Mouse (Mus musculus) embryo, embryonic 10.5 days (tissue): ENCODE measurements around the gene Runx2.

Source experiments
- DNase-seq: peaks from one replicate; pipeline ENCODE4 v3.0.0-alpha.2; 2015; ENCODE audit warnings: low spot score

Gene Runx2

DNA sequence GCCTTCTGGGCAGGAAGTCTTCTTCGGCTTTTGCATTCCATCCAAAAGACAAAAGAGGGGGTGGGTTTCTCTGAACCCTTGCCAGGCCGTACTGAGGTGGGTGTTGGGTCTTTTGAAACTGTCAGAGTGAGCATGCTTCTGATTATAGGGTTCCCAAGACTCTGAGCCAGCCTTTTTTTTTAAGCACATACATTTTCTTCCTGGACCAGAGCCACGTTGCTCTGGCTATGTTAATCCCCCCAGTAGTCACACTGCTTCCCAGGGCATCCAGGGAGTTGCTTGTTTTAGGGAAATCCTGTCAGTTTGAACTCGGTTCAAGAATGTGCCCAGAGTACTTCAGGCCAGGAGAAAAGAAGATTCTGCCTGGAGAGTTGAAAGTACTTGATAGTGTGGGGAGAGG lies 286.0 kb downstream of the Runx2 start:
- DNase-seq, result no peak

DNA sequence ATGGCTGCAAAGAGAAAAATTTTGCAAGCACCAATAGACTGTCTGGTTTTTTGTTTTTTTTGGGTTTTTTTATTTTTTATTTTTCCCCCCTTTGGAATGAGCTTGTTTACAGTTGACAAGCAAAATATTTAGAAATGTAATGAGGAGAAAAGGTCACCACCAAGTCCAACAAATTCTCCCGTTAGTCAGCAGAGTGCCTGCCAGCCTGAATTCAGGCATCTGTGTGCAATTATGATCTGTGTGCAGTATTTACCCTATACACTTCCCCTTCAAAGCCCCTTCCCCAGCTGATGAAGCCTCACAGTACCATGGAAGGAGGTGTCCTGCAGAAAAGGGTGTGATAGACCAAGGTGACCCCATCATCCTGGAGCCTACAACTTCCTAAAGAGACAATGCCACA lies 290.5 kb downstream of the Runx2 start:
- no peak for DNase-seq

DNA sequence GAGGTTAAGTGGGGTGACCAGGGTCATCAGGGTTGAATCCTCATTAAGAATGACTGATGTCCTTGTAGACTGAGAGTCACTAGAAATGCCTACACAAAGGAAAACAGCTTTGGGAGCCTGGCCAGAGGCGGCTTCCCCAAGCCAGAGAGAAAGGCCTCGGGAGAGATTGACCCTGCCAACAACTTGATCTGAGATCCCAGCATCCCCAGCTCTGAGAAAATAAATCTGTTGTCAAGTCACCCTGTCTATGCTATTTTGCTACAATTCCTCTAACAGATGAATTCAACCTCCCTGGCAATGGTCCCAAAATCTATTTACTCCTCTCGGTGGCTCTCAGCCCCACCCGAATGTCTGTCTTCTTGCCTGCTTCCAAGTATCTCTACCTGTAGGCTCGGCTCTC lies 291.7 kb downstream of the Runx2 start:
- peak; percentile 37 for DNase-seq

DNA sequence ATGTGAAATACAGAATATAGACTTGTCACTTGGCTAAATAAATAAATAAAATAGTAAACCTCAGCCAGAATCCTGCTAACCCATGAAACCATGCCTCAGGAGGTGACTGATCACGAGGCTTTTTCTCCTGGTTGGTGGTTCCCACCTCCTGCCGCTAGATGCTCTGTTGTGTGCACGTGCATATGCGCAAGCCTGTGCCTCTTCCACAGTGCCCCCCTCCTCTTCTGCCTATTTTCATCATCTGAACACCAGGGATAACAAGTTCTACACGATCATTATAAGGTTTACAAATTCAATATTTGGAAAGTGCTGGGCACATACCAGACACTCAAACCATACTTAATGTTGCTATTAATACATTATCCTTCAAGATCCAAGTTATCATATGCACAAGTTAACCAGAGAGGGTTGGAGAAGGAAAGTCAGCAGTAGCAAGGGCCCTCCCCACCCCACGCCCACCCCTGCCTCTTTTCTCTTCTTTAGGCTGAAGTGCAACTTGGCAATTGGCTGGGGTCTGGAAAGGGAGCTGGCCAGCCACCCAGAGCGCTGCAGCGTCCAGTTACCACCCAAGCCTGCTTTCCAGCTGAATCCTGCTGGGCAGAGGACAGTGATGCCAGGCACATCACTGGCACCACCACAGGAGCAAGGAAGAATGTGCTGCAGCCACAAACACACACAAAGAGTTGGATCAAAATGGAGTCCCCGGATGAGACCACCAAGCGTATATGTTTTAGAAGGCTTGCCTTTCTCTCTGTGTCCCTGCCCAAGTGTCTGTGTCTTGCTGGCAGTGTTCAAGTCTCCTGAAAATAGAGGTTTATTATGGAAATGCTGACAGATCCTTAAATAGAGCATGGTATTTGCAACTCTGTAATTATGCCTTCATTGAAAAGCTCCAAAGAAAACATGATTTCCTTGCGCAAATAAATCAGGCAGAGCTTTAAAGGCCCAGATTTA lies 294.2 kb downstream of the Runx2 start:
- no peak for DNase-seq

DNA sequence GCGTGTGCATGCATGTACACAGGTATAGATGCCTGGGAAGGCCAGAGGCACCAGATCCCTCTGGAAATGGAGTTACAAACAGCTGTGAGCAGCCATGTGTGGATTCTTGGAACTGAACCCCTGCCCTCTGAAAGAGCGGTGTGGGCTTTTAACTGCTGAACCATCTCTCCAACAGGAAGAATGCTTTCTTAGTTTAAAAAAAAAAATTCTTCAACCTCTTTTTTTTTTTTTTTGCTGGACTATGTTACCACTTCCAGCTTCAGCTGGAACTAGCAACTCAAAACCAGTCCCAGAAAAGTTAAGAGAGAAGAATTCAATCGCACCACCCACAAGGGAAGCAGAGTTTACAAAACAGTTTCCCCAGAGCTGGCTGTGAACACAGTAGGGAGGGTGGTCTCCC lies 295.2 kb downstream of the Runx2 start:
- no peak for DNase-seq

DNA sequence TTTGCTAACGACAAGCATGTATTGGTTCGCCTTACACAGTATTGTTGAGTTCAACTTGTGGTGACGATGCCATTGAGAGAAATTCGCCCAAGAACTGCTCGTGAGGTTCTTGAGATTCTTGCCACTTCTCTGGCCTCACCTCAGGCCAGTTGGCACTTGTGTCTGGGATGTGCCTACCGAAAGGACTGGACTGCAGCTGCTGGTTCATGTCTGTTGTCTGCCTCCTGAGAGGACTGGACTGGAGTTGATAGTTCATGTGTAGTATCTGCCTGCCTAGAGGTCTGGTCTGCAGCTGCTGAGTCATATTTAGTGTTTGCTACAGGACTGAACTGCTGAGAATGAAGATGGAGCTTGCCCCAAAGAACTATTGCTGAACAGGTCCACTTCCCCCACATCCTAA lies 296.4 kb downstream of the Runx2 start:
- no peak for DNase-seq

DNA sequence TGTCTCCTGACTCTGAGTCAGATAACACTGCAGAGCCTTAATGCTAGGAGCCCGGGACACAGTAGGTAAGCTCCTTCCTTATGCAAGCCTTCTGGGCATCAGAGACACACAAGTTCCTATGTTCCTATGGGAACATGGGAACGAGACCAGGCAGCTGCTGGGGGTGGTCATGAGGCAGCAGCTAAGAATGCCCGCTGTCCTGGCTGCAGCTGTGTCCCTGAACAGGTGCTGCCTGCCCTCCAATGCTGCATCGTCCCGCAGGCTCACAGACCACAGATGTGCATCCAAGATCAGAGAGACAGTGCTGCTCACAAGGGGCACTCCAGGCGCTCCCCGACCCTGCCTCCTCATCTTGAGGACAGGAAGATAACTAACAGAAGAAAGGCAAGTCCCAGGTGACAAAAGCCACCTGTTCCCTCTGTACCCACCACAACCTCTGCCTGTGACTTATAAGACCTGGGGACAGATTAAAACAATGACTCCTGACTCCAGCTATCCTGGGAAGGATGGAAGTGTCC lies 306.3 kb downstream of the Runx2 start:
- DNase-seq, result no peak

DNA sequence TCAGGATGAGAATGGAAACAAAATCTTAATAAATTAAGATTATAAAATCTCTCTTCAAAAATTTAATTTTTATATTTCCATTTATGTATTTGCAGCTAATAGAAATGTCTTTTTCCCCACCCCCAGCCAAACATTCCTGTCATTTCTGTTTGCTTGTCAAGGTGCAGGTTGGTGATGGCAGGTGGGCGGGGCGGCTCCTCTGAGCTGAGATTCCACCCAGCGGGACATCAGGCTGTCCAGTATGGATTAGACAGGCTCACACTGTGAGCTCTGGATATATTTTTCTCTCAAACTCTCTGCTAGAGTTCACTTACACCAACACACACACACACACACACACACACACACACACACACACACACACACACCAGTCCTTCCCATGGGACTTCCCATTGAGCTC lies 306.9 kb downstream of the Runx2 start:
- DNase-seq, result no peak

DNA sequence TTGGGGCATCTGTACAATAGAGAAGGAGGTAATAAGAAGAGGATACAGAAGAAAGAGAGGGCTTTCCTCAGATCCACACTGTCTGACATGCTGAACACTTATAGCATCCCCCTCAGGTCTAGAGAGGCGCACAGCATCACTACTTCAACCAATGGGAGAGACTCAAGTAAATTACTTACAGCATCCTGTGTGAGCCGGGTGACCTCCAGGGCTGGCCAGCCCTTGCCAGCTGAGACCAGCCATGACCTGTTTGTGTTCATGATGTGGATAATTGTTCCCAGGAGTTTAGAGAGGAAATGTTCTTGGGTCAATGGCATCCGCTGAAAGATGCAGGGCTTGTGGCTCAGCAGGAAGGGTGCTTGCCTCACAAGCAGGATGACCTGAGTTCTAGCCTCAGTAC lies 308.1 kb downstream of the Runx2 start:
- DNase-seq, result peak; percentile 77

DNA sequence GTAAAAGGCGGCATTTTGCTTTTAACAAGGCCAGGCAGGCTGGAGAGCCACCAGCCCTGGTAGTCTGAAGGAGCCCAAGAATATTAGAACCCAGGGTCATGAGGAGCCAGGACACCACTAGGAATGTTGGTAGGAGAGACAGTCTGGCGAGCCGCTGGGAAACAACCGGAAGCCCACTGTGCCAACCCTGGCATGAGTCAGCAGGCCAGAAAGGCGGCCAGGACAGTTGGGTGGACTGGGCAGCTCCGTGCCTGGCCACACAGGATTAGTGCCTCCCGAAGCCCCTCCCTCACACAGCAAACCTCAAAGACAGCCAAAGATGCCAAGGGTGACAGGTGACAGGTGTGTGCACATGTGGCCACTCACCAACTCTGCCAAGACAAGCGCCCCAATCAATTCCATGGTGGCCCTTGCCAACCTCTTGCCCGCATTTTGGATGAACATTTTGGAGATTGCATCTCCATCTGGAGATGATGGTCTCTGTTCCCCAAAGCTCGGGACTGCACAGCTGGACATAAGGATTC lies 309.7 kb downstream of the Runx2 start:
- no peak for DNase-seq

DNA sequence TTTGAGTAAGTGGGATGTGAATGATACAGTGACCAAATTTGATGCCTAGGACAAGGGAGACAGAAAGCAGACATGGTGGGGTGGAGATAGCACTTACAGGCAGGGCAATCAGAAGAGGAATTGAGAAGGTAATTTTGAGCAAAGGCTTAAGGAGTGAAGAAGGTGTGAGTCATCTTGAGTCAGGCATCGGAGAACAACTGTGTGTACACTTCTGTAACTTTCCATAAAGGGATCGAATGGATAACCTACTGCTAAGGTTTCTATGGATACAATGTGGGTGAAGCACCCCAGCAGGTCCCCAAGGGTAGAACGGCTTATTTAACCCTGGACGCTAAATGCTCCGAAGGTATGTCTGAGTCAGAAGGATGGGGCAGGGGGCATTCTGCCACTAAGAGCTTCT lies 312.4 kb downstream of the Runx2 start:
- DNase-seq, result no peak

DNA sequence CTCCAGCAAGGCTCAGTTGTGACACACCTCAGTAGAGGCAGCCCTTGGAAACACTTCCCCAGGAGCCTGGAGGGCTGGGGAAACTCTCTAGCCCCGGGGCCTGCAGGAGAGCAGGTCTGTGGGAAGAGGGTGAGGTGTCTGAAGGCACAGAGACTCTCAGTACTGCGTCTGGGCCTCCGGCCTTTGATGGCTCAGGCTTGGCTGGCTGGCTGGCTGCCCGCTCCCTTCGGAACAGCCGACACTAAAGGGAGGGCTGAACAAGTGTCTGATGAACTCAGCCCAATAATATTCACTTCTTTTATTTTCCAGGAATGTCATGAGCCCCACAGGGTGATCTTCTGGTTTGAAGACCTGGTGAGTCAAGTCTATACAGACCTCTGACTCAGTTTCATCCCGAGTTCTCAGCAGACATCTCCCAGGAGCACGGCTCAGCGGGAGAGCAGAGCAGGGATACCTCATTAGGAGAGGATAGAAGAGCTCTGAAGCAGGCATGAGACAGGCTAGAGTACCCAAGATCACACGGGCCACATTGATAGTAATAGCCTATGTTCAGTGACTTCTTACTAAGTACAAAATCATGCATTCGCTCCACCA lies 314.2 kb downstream of the Runx2 start:
- no peak for DNase-seq

DNA sequence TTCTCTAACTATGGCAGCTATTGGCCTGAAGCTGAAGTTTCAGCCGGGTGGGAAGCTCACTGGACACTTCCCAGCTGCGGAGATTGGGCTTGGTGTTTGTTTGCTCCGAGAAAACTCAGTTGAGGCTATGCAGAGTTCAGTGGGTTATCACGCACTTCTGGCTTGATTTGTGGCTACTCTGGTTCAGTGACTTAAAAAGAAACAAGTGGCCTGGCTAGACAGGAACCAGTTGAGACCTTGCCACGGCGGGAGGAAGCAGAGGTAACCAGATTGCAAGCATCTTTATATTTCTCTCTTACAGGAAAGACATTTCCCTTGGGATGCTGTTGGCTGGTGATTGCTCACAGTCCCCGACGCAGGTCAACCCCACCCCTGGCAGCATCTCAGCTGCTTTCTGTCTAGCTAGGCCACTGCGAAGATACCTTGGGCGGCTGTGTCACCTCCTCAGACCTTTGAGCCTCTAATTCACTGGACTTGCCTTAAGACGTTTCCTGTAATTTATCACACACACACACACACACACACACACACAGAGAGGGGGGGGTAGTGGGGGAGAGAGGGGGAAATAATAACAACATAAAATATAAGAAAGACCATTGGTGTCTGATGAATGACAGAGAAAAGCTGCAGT lies 324.3 kb downstream of the Runx2 start:
- peak; percentile 24 for DNase-seq

DNA sequence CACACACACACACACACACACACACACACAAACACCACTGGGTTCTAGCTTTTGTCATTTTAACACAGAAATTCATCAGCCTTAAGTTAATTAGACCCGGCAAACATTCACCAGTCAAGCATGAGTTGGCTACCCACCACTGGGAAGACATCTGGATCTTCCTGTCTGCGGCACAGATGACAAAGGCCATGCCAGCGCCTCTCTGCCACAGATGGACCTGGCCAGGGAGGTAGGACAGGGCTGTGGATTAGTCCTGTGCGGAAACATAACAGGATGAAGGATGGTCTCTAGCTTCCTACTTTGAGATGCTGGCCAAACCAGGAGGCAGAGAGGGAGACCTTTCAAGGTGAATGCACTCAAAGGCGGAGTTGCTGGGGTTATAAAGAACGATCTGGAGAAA lies 325.3 kb downstream of the Runx2 start:
- DNase-seq, result no peak

DNA sequence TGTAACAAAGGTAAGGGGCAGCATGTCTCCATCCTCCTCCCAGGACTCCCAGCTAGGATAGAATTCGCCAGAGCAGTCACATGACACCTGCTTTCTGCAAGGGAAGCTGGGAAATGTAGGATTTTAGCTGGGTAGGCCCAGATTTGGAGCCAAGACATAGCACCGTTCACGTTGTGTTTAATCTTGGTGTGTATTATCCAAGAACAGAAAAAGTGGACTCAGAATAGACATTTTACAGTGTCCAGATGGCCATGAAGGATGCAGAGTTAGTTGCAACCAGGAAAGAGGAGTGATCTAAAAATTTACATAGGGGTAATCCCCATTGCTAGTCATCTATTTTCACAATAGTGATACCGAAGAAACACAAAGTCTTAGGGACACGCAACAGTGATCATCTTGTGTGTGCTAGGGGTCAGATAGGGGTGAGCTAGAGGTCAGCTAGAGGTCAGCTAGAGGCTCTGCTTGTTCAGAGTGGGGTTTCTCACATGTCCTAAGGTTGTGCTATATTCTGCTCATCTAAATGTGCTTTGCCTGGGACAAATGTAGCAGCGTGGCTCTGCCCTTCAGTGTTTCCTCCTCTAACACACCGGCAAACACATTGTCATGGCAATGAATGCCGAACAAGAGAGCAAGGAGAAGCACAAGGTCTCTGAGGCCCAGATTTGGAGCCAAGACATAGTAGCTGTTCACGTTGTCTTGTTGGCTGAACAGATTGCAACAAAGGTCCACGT lies 326.9 kb downstream of the Runx2 start:
- DNase-seq, result no peak

DNA sequence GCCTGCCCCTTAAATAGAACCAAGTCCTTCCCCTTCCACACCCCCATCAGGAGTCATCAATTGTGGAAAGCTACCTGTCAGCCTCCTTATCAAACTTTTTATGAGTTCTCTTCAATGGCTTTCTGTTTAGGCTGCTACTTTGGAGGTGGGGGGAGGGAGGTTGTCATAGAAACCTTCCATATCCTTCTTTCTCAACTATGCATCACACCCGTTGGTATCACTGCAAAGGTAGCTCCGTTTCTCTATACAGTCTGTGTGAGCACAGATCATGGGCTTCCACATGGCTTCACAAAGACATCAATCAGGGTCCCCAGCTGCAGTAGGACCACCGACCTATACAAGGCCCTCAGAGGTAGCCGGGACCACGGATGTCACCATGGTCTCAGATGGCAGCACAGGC lies 329.3 kb downstream of the Runx2 start:
- no peak for DNase-seq

DNA sequence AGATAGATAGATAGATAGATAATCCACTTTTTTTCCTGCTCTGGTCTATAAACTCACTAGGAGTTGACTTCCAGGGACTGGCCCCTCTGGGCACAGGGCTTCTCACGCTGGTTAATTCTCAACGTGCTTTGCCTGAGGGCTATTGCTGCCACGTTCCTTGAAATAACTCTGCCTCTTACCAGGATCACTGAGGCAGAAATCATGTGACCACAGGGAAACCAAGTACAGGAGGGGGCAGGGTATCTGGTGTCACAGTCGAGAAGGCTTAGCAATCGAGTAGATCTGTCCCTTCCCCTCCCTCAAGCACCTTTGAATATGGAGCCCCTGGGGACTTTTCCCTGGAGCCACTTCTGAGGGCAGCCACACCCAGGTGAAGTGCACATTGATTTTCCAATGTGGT lies 334.7 kb downstream of the Runx2 start:
- DNase-seq, result no peak

DNA sequence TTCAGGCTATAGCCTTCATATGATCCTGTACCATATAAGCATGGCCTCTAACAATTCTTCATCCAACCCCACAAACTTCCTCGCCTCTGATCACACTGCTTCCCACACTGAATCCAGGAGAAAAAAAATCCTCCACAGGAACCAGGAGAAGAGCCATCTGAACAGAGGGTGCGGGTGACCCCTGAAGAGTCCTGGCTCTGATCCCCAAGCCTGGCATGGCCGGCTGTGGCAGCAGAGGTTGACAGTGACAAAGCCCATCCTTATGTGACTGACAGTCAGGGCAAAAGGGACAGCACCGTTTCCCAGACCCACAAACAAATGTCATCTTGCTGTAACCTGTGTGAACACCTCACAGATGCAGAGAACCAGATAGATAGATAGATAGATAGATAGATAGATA lies 335.1 kb downstream of the Runx2 start:
- DNase-seq, result no peak

DNA sequence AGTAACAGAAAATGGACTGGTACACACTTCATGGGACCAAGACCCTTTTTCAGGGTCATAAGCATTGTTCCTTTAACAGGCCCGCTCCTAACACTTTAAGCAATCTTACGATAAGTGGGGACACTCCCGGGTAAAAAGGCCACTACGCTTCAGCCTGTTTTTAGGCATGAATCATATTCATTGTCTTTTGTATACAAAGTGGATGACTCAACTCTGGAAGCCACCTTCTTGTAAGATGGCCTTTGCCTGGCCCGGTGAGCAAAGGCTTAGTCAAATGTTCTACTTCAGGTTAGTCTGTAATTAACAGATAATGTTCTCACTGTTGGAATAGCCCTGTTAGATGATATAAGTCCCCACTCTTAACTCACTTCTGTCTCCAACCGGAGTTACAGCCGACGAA lies 338.7 kb downstream of the Runx2 start:
- no peak for DNase-seq

DNA sequence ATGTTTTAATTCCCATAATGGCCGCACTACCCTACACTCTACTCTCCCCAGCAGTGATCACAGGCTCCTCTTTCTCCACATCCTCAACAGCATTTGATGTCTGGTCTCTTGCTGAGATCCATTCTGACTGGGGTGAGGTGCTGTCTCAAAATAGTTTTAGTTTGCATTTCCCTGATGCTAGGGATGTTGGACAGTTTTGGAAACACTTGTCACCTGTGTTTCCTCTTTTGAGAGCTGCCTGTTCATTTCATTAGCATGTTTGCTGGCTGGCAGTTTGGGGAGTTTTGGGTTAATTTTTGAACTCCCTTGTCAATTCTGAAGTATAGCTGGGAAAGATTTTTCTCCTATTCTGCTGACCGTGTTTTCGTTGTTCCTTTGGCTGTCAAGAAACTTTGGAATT lies 340.3 kb downstream of the Runx2 start:
- DNase-seq, result no peak

DNA sequence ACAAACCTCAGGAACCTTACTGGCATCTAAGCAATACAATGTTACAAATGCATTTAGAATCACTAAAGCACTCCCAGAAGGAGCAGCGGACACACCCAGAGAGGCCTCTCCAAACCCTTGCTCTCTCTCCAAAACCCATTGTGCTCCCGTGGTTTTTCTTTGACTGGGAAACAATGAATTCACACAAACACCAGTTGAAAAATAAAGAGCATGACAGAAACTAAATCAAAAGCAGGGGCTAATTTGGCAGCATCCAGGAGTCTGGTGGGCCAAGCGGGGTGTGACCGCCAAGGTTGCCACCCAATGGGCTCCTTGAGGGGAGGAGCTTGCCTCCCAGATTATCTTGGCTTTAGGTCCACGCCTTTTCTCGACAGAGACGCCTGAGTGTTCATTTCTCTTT lies 341.9 kb downstream of the Runx2 start:
- DNase-seq, result no peak

DNA sequence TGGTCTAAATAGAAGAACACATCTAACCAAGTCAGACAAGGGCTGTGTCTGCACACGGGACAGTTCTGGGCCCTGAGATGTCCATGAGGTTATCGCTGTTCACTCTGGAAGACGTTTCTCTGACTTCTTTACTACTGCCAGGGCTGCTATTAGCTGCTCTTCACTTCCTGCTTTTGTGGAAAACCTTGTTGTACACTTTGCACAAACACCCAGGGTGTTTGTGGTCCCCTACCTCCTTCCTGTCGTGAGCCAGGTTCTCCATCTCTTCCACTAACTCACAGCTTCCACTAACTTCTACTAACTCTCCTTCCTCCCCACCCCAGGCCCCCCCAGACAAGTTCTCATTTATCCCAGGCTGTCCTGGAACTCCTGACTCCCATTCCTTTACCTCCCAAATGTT lies 350.9 kb downstream of the Runx2 start:
- no peak for DNase-seq
